Mouse (Mus musculus) heart, postnatal 10 days (tissue): ENCODE data around the gene Ift80. TPM values are rescaled to one million over a fixed set of nuclear protein-coding genes. Genes with fewer than 3 reads are reported as not detected.
A peak's percentile ranks its signal among the peaks of the same experiment; 100 is the strongest.
"Not testable (repeated sequence)": the region's sequence is repeated elsewhere in the genome, so short reads cannot be mapped to it uniquely, and the experiment has no call there.

Experiments used
- DNase-seq, 2 experiments: peaks; one replicate each; pipeline ENCODE4 v3.0.0; 2021
- intact Hi-C: fragments of 180-260 bp; cut with DNase I; formaldehyde crosslinking; loops from one replicate; pipeline ENCODE4 v1.15.1; 2025
- total RNA-seq, 2 experiments: library from RNA; stranded (reverse); gene quantifications; 2 replicates each; pipeline ENCODE4 v1.2.3; 2021

Gene Ift80
- total RNA-seq, 2 experiments from 2014 or later, result 7.2 to 9.0 TPM

DNA sequence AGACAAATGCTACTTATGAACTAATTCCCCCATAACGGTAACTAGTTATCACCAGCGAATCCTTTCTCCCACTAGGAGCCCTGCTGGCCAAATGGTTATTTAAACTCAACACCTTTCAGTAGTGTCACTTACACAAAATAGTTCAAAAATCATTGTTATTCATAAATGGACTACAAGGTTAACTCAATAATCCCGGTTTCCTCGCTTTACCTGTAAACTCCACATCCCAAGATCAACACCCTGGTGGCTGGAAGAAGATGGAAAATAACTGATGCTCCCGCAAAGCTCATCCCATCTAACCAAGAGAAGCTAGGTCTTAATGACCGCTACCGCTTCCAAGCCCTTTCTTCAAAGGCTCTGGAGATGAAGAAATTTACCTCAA is 324 bp downstream of the Ift80 start:
- DNase-seq, result no peak
- intact Hi-C loops, result loop anchor here (10.0 kb wide), 1 partner anchor 509 kb away; no protein-coding TSS in a partner anchor

DNA sequence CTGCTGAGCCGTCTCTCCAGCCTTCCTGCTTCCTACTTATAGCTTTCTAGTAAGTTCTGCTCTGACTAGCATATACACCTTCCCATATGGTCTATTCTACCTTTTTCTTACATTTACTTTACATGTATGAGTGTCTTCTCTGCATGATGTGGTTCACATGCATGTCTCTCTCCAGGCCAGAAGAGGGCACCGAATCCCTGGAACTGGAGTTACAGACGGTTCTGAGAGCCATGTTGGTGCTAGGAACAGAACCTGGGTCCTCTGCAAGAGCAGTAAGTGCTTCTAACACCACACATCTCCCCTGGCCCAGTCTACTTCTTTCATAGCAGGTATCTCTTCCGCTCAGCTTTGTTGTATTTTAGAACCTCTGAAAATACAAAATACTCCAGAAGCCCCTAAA is 1.6 kb downstream of the Ift80 start:
- no peak for DNase-seq
- intact Hi-C loops, result loop anchor here (10.0 kb wide), 1 partner anchor 508 kb away; no protein-coding TSS in a partner anchor

DNA sequence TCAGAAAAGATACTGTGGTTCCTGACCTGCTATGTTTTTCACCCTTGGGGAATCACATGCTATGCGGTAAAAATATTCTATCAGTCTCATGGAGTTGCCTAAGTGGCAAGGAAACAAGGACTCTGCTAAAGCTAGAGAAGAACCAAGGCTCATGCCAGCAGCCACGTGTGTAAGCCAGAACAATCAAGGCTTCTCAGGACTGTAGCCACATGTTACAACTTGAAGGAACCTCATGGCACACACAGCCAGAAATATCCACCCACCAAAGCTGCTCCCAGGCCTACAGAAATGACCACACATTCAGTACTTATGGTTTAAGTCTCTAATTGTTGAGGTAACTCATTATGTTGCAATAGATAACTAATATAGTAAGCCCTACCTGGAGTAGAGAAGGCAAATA is 17.8 kb downstream of the Ift80 start:
- no peak for DNase-seq
- intact Hi-C loops, result no loop called here

GRCm38 (mm10) chr3:68980898-68981297 is 23.5 kb downstream of the Ift80 start:
- intact Hi-C loops, result no loop called here
- peak; percentile 21 to 23 for DNase-seq

DNA sequence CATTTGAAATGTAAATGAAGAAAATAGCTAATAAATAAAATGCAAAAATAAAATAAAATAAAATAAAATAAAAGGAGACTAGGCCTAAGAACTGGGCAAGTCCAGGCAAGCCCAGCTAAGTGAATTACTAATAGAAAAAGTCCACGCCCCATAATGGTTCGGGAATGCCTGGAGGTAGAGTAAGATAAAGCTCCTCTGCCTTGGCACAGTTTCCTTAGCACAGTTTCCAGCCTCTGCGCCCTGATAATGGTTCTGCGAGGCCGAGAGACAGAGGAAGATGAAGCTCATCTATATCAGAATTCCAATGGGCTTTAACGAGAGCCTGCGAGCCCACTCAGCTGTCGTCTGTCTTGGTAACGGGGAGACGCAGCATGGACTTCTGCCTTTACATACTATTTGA is 25.2 kb downstream of the Ift80 start:
- DNase-seq, result no peak
- intact Hi-C loops, result no loop called here

DNA sequence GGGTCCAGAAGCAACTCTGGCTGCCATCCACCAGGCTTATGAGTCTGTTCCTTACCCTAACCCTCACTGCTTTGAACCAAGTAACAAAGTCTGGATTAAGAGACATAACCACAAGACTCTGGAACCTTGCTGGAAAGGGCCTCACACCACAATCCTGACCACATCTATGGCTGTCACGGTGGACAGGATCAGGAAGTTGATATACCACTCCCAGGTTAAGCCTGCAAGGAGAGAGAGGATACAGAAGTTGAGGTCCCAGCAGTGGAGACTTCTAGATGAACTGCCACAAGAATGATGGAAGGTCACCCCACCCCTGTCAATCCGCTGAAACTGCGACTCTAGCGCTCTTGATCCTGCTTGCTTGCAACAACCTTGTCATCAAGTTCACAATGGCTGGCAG is 26.7 kb downstream of the Ift80 start:
- intact Hi-C loops, result no loop called here
- DNase-seq, result no peak

- intact Hi-C loops, result no loop called here
- peak in 1 of 2 experiments; percentile 11 for DNase-seq
These were observed 28.6 kb downstream of the Ift80 start for GRCm38 (mm10) chr3:68975533-68976490.

GRCm38 (mm10) chr3:68974639-68975532 is 29.5 kb downstream of the Ift80 start:
- DNase-seq, result no peak
- intact Hi-C loops, result no loop called here

GRCm38 (mm10) chr3:68973574-68973973 is 30.8 kb downstream of the Ift80 start:
- intact Hi-C loops, result no loop called here
- DNase-seq, result no peak

- intact Hi-C loops, result loop anchor here (5.0 kb wide), 1 partner anchor 98 kb away; no protein-coding TSS in a partner anchor
- DNase-seq, result no peak
These were observed 35.2 kb downstream of the Ift80 start for GRCm38 (mm10) chr3:68969091-68969590.

- intact Hi-C loops, result loop anchor here (5.0 kb wide), 1 partner anchor 100 kb away; no protein-coding TSS in a partner anchor
- no peak for DNase-seq
These were observed 37.0 kb downstream of the Ift80 start for GRCm38 (mm10) chr3:68967404-68967803.

GRCm38 (mm10) chr3:68966527-68967285 is 37.7 kb downstream of the Ift80 start:
- intact Hi-C loops, result loop anchor here (5.0 kb wide), 1 partner anchor 101 kb away; no protein-coding TSS in a partner anchor

DNA sequence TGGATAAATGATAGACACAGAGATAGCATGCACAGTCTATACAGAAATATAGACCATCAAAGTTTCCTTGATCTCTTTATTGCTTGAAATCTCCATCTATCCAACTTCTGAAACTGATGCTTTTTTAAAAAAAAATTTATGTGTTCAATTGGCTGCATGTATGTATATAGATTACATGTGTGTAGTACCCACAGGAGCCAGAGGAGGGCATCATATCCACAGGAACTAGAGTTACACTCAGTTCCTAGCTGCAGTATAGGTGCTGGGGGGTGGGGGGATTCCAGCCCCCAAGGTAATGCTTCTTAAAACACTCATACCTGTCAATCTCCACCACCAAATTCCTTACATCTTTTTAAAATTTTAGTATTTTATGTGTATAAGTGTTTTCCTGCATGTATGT is 39.7 kb downstream of the Ift80 start:
- DNase-seq, result peak in 1 of 2 experiments; percentile 28
- intact Hi-C loops, result loop anchor here (5.0 kb wide), 1 partner anchor 103 kb away; no protein-coding TSS in a partner anchor

More at GRCm38 (mm10) chr3:68966527-68967285, 37.7 kb downstream of the Ift80 start:
- DNase-seq, result no peak

GRCm38 (mm10) chr3:68957413-68957812 is 47.0 kb downstream of the Ift80 start:
- DNase-seq, result no peak
- intact Hi-C loops, result loop anchor here (10.0 kb wide), 2 partner anchors 243 to 343 kb away; no protein-coding TSS in a partner anchor

- intact Hi-C loops, result loop anchor here (10.0 kb wide), 2 partner anchors 242 to 342 kb away; no protein-coding TSS in a partner anchor
- no peak for DNase-seq
These were observed 47.9 kb downstream of the Ift80 start for GRCm38 (mm10) chr3:68956454-68956853.

- intact Hi-C loops, result loop anchor here (10.0 kb wide), 2 partner anchors 240 to 340 kb away; no protein-coding TSS in a partner anchor
- DNase-seq, result peak in 1 of 2 experiments; percentile 38
These were observed 49.9 kb downstream of the Ift80 start for GRCm38 (mm10) chr3:68954487-68954886.

- DNase-seq, result no peak
- intact Hi-C loops, result loop anchor here (10.0 kb wide), 2 partner anchors 238 to 338 kb away; no protein-coding TSS in a partner anchor
These were observed 51.7 kb downstream of the Ift80 start for GRCm38 (mm10) chr3:68952707-68953106.

- intact Hi-C loops, result loop anchor here (10.0 kb wide), 2 partner anchors 237 to 337 kb away; no protein-coding TSS in a partner anchor
These were observed 52.4 kb downstream of the Ift80 start for GRCm38 (mm10) chr3:68951971-68952370.

GRCm38 (mm10) chr3:68949381-68949780 is 55.0 kb downstream of the Ift80 start:
- no peak for DNase-seq
- intact Hi-C loops, result no loop called here

More at GRCm38 (mm10) chr3:68951971-68952370, 52.4 kb downstream of the Ift80 start:
- not testable (repeated sequence) for DNase-seq
